Mouse (Mus musculus) lung, adult 18-20 months (tissue): ENCODE measurements around the gene Ttll8.
A peak's percentile ranks its signal among the peaks of the same experiment; 100 is the strongest.

ENCODE experiments used
- DNase-seq, 2 experiments: peaks; one replicate each; pipeline ENCODE4 v3.0.0; 2022; ENCODE audit warnings: mixed read lengths in 2 of 2

Ttll8 gene

DNA sequence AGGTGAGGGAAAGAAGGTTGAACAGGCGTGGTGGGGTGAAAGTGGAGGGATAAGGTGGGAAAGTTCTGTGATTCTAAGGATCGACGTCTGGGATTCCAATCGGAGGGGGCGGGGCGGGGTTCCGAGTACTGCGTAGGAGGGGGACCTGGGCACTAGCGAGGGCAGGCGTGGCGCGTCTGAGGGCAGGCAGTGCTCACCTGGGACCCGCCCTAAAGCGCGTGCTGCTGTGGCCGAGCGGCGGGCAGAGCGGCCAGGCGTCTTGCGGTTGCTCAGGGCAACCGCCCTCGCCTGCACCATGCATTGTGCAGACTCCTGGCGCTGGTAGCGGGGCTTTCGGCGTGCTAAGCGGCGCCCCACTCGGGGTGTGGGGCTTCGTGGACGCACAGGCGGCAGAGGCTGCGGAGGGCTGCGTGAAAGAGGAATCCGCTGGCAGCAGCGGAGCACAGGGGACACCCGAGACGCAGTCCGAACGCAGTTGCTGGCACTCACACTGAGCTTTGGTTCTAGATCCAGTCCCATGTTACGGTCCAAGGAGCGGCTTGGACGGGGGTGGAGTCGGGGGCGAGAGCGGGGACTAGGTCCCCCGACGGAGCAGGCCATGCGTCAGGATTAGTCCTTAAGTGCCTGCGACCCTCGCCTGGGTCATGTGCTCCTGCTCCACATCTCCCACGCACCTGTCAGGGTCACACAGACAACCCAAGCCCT is at the start of gene Ttll8:
Gene Ttll8, minus strand, starts transcription at position 51 of the 705 bp plus-strand sequence.
- DNase-seq, result peak; percentile 61 to 76

GRCm38 (mm10) chr15:89001245-89001644 is 47.0 kb upstream of the Ttll8 start:
- no peak for DNase-seq

GRCm38 (mm10) chr15:89000367-89000766 is 46.1 kb upstream of the Ttll8 start:
- no peak for DNase-seq

DNA sequence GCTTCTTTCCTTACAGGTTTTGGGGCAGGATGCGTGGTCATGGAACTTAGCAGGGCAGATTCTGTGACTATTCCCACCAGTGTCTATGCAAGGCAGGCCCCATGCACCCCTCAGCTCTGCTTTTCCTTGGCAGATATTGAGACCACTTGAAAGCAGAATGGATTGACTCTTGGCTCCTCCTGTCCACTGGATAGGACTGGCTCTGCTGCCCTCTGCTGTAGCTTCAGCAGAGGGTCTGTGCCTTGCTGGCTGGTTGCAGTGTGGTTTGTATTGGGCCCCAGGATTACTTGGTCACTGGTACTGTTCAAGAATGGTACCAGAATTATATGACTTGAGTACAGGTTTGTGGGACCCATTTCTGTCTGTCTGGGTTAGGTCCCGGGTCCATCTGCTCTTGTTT is 44.9 kb upstream of the Ttll8 start:
- peak; percentile 14 to 39 for DNase-seq

DNA sequence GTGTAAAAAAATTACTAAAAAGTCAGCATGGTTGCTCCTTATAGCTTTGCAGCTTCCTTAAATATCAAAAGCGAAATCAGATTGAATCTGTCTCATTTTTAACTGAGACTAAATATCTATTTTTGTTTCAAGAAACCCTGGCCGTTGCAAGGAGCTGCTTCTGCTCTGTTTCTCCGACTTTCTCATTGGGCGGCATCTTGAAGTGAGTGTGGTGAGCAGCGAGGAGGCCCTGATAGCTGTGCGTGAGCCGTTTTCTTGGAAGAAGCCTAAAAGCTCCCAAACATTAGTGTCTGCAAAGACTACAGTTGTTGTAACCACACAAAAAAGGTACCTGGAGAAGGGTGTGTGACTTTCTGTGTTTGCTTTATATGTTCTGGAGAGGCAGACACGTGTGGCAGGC is 44.4 kb upstream of the Ttll8 start:
- no peak for DNase-seq

GRCm38 (mm10) chr15:88989236-88989635 is 35.0 kb upstream of the Ttll8 start:
- DNase-seq, result peak; percentile 20 to 45

- no peak for DNase-seq
These were observed 28.4 kb upstream of the Ttll8 start, which contains the start of gene Mov10l1 for GRCm38 (mm10) chr15:88982534-88983079. Gene Mov10l1, plus strand, starts transcription at chr15:88982909.

DNA sequence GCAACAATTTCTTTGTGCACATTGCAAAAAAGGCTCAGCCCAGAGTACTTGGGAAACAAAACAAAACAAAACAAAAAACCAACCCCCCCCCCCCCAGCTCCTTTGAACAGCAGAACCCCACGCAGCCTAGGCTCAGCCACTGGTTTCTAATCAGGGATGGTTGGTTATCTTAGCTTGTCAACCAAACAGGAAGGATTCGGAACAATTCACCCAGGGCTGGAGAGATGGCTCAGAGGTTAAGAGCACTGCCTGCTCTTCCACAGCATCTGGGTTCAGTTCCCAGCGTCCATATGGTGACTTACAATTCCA is 24.9 kb upstream of the Ttll8 start:
- DNase-seq, result no peak

DNA sequence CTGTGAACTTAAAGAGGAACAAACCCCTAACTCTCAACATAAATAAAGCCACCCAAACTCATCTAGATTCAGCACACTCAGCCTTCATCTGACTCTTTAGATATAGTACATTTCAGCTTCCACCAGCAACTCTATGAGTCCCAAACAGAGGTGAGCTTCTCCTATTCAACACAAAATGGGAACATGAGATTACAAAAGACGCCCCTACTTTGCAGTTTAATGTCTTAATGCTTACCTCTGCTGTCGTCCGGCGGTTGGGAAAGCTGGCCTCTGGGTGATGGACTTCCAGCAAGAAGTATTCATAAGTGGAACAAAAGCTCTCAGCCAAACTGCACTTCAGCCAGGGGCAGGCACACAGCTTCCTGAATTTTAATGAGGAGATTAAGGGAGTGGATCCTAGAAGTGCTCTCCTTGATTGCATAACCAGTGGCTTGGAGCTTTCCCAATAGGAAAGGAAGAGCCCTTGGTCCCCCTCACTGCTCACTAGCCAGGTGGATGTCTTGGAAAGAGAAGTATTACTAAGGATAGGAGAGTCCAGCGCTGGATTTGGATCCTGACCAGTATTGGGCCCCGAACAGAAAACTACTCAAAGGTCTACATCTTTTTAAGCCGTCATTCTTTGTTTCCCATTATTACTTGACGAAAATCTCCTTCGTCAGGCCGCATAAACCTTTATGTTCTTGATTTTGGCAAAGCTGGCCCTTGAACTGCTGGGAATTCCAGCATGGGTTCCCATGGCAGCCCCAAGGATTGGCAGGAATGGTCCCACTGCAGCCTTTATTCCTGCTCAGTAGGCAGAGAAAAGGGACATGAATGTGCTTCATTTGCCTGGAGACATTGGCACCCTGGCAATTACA is 24.3 kb upstream of the Ttll8 start, which contains the start of gene Mlc1:
Gene Mlc1, minus strand, starts transcription at position 727 of the 857 bp plus-strand sequence.
- DNase-seq, result peak; percentile 70 to 85

GRCm38 (mm10) chr15:88972300-88972699 is 18.1 kb upstream of the Ttll8 start:
- DNase-seq, result no peak

- DNase-seq, result peak in 1 of 2 experiments; percentile 8
These were observed 9.9 kb upstream of the Ttll8 start for GRCm38 (mm10) chr15:88964070-88964578.

- no peak for DNase-seq
These were observed 3.3 kb upstream of the Ttll8 start for GRCm38 (mm10) chr15:88957522-88957921.

GRCm38 (mm10) chr15:88955342-88955741 is 1.1 kb upstream of the Ttll8 start:
- no peak for DNase-seq

- no peak for DNase-seq
These were observed 3.0 kb downstream of the Ttll8 start for GRCm38 (mm10) chr15:88951246-88951645.

- DNase-seq, result peak in 1 of 2 experiments; percentile 8
These were observed 7.4 kb downstream of the Ttll8 start for GRCm38 (mm10) chr15:88946851-88947250.

DNA sequence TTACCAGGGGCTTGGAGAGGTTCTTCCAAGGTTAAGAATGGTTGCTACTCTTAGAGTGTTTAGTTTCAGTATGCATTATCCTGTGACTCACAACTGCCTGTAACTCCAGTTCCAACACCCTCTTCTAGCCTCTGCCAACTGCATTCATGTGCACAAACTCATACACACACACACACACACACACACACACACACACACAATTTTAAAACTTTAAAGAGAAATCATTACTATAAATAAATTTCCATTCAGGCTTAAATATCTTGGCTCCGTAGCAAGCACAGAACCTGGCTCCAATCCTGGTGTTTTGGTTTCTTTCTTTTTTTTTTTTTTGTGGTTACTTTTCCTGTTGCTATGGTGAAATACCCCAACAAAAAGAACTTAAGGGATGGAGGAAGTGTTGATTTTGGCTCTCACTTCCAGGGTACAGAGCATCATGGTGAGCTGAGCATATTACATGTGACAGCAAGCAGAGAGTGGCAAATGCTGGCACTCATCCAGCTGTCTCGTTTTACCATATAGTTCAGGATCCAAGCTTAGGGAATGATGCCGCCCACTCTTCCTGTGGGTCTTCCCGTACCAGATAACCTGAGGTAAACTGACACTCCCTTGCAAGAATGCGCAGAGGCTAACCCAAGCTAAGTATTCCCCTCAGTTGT is 10.2 kb downstream of the Ttll8 start:
- DNase-seq, result peak in 1 of 2 experiments; percentile 33

DNA sequence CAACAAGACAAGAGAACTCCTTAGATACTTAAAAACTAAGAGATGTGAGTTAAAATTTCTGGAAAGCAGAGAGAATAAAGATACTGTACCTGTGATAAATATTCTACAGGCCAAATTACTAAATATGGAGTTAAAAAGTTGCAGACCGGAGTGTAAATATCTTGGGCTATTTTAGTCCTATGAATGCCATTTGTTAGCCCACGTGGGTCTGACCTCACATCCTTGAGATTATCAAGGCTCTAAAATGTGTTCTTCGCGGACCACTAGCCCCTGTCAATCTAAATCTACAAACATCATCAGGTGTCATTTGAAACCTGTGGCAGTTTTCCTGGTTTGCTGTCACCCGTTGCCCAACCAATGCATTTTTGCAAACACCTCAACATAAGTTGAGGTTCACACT is 11.4 kb downstream of the Ttll8 start:
- DNase-seq, result no peak

GRCm38 (mm10) chr15:88937291-88937650 is 16.9 kb downstream of the Ttll8 start:
- DNase-seq, result no peak

GRCm38 (mm10) chr15:88936619-88937290 is 17.5 kb downstream of the Ttll8 start:
- DNase-seq, result no peak

GRCm38 (mm10) chr15:88934141-88934540 is 20.1 kb downstream of the Ttll8 start:
- no peak for DNase-seq

DNA sequence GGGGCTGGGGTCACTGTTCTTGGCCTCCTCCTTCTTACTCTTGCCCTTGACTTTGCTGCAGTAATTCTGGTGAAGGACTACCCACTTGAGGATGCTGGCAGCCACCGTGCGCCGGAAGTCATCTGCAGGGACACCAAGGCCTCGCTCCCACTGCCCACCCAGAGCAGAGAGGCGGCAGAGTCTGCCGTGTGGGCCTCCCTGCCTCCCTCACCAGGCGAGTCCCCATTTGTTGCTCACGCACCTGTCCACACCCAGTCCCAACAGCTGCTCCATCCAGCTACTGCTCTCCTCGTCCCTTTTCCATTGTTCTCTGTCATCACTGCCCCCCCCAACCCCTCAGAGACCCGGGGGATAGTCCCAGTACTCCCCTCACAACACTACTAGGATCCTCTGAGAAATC is 21.6 kb downstream of the Ttll8 start:
- no peak for DNase-seq

DNA sequence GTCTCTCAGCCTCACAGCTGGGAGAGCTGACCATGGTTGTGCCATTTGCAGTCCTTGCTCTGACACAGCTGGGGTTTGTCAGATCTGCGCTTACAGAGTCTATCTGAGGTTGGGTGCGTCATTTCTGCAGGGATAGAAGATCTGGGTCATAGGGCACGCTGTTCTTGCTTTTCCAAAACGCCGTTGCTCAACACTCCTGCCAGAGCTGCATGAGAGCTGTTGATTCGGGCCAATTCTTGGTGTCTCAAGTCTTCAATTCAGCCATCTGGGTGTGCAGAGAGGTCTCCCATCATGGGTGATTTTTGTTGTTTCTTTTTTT is 32.3 kb downstream of the Ttll8 start:
- DNase-seq, result peak; percentile 48 to 70
